Mouse (Mus musculus) natural killer cell, adult 2 months (primary cell): Measurements from ENCODE around the gene Ubqln3.

ENCODE experiments used
- DNase-seq, 2 experiments: peaks; one replicate each; pipeline ENCODE4 v3.0.0; 2022; ENCODE audit warnings: low spot score in 2 of 2

Gene Ubqln3

DNA sequence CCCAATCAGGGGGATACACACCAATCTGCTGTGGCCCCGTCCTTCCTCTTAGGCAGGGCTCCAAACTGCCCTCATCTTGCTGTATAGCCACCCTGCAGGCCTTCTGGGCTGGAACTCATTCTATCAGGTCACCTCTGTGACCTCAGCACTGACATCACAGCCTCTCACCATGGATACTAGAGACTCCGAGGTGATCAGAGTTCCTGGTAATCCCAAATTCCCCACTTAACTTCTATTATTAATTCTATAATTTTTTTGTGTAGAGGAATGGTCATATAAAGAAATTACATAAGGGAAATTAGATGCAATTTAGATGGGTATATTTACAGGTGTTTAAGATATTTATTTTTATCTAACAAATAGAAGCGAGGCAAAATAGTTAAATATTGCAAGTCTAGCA is at the start of gene Ubqln3:
TSS of gene Ubqln3 (minus strand) at position 101 of the 400 bp plus-strand sequence.
- no peak for DNase-seq

DNA sequence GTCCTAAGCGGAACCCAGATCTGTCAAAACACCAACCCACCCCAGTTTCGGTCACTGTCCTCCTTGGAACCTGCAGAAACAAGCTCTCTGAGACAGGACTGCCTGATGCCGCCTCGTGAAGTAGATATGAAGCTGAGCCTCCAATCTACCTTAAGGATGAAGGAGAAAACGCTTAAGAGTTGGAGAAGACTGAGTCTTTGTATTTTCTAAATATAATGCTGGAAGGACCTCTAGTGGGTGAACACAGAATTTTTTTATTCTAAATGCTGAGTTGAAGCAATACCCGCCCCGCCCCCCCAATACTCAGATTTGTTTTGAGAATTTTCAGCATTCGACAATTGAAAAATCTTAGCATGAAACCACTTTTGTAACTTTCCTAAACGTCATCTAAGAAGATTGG is 48.2 kb upstream of the Ubqln3 start:
- DNase-seq = no peak

DNA sequence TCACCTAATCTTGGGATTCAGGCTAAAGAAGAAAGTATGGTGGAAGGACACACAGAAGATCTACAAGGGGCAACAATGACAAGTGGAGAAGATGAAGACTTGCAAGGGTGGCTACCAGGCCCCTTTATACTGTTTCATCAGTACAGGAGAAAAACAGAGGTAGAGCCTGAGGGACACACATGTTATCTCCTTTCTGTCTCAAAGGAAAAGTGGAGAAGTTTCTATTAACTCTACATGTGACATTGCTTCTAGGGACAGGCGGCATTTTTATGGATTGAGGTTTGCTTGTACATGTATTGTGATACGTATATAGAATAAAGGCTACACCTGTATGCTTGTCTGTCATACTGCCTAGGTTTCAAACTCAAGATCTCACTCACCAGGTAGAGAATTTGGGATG is 40.2 kb upstream of the Ubqln3 start, which contains the start of gene Olfr648:
TSS of gene Olfr648 (minus strand) at position 101 of the 400 bp plus-strand sequence.
- DNase-seq = no peak

DNA sequence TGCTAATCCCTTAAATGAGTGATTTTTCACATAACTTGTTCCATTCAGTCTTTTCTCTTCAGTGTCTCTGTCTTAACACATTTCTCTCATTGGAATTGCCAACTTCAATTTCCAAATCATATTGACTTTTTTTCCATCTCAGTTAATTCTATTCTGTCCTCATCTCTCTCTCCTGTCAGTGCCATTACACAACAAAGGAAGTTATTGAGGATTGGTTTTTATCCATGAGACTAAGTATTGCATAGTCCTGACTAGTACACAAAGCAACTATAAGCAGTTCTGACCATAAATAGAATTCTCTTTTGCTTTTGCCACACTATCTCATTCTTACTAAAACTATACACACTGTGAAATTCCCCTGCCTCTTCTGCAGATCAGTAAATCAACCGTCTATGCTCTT is 36.0 kb upstream of the Ubqln3 start:
- no peak for DNase-seq

DNA sequence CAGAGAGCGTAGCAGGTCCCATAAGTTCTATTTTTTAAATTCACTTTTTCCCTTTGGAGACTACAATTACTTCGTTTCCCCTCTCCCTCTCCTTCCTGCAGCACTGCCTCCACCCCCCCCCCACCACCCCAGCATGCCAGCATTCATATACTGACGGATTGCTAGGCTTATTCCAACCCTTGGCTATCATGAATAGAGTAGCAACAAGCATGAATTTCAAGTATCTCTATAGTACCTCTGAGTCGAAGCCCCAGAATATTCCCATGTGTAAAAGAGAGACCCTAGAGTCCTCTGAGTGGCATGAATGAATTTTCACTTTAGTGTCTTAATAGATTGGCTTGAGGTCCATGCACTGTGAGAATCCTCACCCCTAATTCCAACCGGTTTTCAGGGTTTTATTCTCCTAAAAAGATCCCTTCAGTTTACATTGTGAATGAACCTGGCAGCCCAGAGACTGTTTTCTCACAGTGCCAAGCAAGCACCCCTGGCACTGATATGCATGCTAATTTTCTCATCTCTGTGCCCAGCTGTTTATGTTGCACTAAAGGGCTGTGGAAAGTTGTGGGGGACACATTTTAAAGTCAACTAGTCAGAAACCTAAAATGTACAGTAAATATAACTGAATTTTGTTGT is 35.5 kb upstream of the Ubqln3 start:
- no peak for DNase-seq

DNA sequence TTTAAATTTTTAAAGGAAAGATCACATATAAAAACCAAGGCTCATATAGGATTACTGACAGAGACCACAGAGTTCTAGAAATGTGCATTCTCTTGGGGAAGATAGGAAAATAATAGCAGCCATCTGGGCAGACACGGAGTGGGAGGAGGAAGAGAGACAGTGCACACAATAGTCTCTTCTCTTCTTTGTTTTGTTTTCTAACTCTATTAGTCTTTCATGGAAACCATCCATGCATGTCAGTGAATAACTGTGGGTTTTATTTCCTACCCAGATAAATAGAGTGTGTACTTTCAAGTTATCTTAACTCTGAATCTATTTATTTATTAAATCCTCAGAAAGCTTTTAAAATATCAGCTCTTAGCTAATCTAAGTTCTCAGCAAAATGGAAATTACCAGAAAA is 32.0 kb upstream of the Ubqln3 start:
- no peak for DNase-seq

DNA sequence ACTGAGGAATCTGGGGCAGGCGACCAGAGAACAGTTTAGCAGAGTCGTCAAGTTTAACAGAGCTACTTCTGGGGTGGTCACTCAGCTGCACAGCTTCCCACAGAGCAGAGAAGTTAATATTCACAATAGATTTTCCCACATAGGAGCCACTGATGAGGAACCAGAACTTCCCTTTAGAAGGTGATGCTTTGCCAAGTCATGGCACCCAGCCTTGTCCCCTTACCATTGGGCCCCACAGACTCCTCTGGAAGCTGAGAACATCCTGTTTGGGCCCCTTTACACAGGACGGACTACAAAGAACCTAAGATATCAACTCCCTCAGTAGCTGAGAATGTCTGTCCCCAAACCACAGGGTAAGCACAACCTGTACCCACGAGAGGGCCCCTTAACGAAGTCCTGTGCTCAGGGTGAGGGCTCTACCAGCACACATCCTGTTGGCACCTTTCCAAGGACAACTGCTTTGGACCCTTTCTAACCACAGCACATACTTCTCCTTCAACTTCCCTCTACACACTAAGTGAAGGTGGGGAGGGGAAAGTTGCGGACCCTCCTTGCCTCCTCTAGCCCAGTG is 26.6 kb upstream of the Ubqln3 start:
- peak; percentile 10 to 16 for DNase-seq

DNA sequence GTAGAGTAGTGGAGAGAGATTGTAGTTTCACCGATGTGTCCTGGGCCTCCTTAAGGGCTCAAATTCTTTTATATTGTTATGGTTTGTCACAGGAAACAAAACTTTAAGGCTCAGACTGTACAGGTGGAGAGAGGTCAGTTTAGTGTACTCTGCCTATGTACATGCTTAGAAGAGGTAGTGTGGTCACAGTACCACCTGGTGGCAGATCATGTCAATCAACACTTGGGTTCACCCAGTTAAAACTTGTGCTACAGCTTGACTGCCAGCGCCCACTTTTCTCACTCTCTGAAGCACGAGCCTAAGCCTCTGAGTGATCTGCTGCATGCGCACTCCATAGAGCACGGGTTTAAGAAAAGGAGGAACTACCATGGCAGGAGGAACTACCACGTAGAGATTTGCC is 24.0 kb upstream of the Ubqln3 start:
- peak in 1 of 2 experiments; percentile 5 for DNase-seq

DNA sequence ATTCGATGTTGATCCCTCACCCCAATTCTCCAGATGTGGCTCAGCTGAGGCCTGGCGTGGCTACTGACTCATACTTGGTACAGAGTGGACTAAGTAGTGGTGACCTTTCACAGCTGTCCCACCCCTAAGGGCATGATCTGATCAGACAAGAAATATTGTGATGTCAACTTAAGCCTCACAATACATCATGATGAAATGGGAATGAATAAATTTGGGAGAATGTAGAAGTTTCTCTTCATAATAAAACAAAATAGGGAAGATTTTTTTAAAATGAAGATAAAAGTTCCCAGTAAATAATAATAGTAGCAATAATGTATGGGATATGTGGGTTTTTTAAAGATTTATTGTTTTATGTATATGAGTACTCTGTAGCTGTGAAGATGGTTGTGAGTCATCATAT is 7.4 kb upstream of the Ubqln3 start, which contains the start of gene Ubqlnl:
TSS of gene Ubqlnl (minus strand) at position 101 of the 400 bp plus-strand sequence.
- no peak for DNase-seq

DNA sequence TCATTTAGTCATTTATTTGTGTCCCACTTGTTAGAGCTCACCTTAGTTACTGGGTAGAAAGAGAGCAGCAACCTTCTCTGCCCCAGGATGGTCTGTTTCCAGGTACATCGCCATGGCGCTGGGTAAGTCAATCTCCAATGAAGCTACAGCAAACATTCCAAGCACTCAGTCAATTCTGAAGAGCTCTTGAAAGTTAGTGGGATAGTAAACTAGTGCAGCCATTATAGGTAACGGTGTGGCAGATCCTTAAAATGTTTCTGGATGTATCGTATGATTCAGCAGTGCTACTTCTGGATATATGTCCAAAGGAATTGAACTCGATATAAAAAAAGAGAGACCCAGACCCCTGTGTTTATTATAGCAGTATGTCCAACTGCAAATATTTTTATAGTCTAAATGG is 5.8 kb downstream of the Ubqln3 start, which contains the start of gene Olfr643:
TSS of gene Olfr643 (minus strand) at position 101 of the 400 bp plus-strand sequence.
- DNase-seq = no peak

DNA sequence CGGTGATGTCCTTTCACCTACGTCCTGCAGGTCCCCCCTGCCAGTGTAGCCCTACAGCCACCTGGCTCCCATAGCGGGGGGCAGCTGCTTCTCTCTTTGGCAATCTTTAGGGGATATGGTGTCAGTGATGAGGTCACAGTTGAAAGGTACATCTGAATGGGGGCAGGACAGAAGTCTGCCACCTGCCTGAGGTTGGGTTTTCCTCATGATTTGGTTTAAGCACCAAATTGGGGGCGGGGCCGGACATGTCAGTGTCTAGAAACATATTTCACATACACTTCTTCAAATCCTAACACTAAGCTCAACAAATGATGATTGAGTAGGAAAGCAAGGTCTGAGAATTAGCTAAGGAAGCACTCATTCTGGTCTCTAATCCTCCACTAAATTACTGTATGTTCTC is 13.4 kb downstream of the Ubqln3 start, which contains the start of gene Ubqln5:
TSS of gene Ubqln5 (minus strand) at position 101 of the 400 bp plus-strand sequence.
- DNase-seq = no peak

DNA sequence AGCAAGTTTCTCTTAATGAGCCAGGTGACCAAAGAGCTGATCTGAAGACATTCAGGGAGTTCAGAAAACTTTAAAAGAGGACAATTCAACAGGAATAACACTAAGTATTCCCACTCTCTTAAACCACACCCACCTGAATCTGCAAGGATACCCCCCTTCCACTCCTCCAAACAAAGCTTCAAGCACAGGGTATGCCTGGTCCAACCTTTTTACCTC is 38.4 kb downstream of the Ubqln3 start, which contains the start of gene Olfr646:
TSS of gene Olfr646 (plus strand) at position 117 of the 216 bp plus-strand sequence.
- DNase-seq = no peak

DNA sequence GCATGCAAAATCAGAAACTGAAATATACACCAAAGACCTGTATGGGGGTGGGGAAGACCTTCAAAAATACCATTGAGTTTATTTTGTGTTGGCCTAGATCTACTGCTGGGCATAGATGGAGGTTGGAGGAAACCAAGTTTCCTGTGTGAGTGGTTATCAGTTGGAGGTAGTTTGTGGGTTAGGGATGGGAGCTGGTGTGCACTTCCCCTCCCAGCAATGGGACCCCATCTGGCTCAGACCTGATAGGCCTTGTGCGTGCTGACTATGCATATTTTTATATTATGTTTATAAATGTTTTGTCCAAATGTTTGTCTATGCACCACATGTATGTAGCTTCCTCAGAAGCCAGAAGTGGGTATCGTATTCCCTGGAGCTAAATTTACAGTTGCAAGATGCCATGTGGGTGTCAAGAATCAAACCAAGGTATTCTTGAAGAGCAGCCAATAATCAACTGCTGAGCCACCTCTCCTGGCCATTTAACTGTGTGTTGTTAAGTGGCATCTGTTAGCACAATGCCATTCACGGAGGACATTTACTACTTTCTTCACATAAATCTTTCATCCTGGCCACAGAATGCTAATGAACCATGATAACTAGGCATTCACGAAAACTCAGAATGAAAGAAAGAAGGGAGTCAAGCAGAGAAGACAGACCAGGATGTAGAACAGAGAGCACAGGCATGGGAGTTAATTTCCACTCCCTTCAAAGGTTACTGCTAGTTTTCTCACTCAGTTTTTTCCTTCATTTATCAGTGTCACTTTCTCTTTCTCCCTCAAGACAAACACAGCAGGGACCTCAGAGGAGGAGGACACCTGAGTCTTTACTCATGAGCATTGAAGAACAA is 38.9 kb downstream of the Ubqln3 start:
- DNase-seq = no peak
